9 mouse cellular contexts compared by ENCODE assay signal in the genomic region with DNA sequence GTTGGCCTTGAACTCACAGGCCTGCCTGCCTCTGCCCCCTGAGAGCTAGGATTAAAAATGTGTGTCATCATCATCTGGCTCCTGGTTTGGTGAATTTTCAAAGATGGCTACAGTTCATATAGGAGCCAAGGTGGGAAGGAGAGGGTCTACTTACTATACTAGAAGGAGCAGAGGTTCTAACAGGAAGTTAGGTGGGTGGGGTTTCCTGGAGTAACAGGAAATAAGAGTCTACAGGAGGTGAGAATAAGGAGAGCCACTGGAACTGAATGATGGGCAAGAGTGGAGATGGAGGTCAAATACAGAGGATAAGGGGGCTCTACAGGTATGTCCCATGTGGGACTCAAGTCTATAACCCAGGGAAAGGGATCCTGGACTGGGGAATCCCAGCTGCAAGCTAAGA. TPM values are rescaled to one million over a fixed set of nuclear protein-coding genes. Genes with fewer than 3 reads are reported as not detected.
DNase-seq lines count a peak whose midpoint lies in the region; ATAC-seq and TF ChIP-seq lines count a peak whose summit lies in the region.
"Had no signal": no experiment of that assay in that cellular context is flagged by ENCODE, and none has a peak within 500 bp of the region (broad histone marks: within the 10 kb centered on the region; RNA-seq: fewer than 3 reads in every experiment).

No protein-coding gene starts in this region.

- ATAC-seq in lung, embryonic 16.5 days (ENCODE audit: low read depth): no peak
- ATAC-seq in forebrain, embryonic 11.5 days (replicated peaks; ENCODE audit: low FRiP score): no peak
- no peak for ATAC-seq in limb, embryonic 13.5 days (ENCODE audit: low FRiP score, low read depth)
- ATAC-seq in stomach, embryonic 14.5 days (ENCODE audit: insufficient number of reproducible peaks, insufficient read depth, low FRiP score, low read depth): no peak

- peak overlapping the region; percentile 92 for H3K4me2 ChIP-seq in lung, embryonic 16.5 days (ENCODE audit: low read depth, low read length)
- peak overlapping the region; percentile 67 for H3K4me2 ChIP-seq in forebrain, embryonic 11.5 days (ENCODE audit: low read depth, low read length, severe bottlenecking)
- H3K4me2 ChIP-seq in limb, embryonic 13.5 days (replicated peaks): peak overlapping the region; percentile 96
- peak overlapping the region; percentile 86 for H3K4me2 ChIP-seq in stomach, embryonic 14.5 days (replicated peaks; ENCODE audit: low read depth, low read length)

- H3K9me3 ChIP-seq in lung, embryonic 16.5 days (ENCODE audit: control insufficient read depth, low read length): no peaks in the 10 kb centered on the region
- no peaks in the 10 kb centered on the region for H3K9me3 ChIP-seq in forebrain, embryonic 11.5 days (ENCODE audit: control insufficient read depth, low read length)
- H3K9me3 ChIP-seq in limb, embryonic 13.5 days: no peaks in the 10 kb centered on the region
- no peaks in the 10 kb centered on the region for H3K9me3 ChIP-seq in stomach, embryonic 14.5 days (ENCODE audit: control insufficient read depth, low read depth, low read length)

- H3K27ac ChIP-seq in lung, embryonic 16.5 days (ENCODE audit: low read length): no peak overlapping the region
- H3K27ac ChIP-seq in forebrain, embryonic 11.5 days (ENCODE audit: low read depth, low read length): no peak overlapping the region
- no peak overlapping the region for H3K27ac ChIP-seq in limb, embryonic 13.5 days
- no peak overlapping the region for H3K27ac ChIP-seq in stomach, embryonic 14.5 days (ENCODE audit: low read length)
- no peak overlapping the region for H3K27ac ChIP-seq in cerebellum, adult 2 months (ENCODE audit: insufficient read depth, low read length)

- no peaks in the 10 kb centered on the region for H3K27me3 ChIP-seq in lung, embryonic 16.5 days (ENCODE audit: control insufficient read depth, insufficient read depth, low read depth, low read length)
- H3K27me3 ChIP-seq in forebrain, embryonic 11.5 days (ENCODE audit: control insufficient read depth, insufficient read depth, low read length): no peaks in the 10 kb centered on the region
- H3K27me3 ChIP-seq in limb, embryonic 13.5 days: no peaks in the 10 kb centered on the region
- no peaks in the 10 kb centered on the region for H3K27me3 ChIP-seq in stomach, embryonic 14.5 days (ENCODE audit: control insufficient read depth, insufficient read depth, low read length)
- no peaks in the 10 kb centered on the region for H3K27me3 ChIP-seq in cerebellum, adult 2 months (ENCODE audit: control insufficient read depth, insufficient read depth, low read length)

- H3K4me3 ChIP-seq in lung, embryonic 16.5 days (ENCODE audit: low read length): peak overlapping the region; percentile 87
- H3K4me3 ChIP-seq in lung, adult 2 months (replicated peaks; ENCODE audit: extremely low read depth, low read depth, low read length): no peak overlapping the region
- peak overlapping the region; percentile 85 for H3K4me3 ChIP-seq in forebrain, embryonic 11.5 days (ENCODE audit: low read depth, low read length)
- H3K4me3 ChIP-seq in limb, embryonic 13.5 days: peak overlapping the region; percentile 82
- H3K4me3 ChIP-seq in stomach, embryonic 14.5 days (ENCODE audit: low read depth, low read length): peak overlapping the region; percentile 74; the same call in 1 of the 2 replicates
- H3K4me3 ChIP-seq in cerebellum, adult 2 months (replicated peaks; ENCODE audit: insufficient read depth, low read depth, low read length): no peak overlapping the region

- no peak for TF ChIP-seq POLR2A in lung, adult 2 months (IDR thresholded peaks at IDR 0.05; ENCODE audit: borderline replicate concordance, extremely low read depth, low read depth, low read length)
- no peak for TF ChIP-seq POLR2A in cerebellum, adult 2 months (IDR thresholded peaks at IDR 0.05; ENCODE audit: borderline replicate concordance, insufficient read depth, low read length)

- DNase-seq in lung, adult 2 months: no peak
- no peak for DNase-seq in forebrain, embryonic 11.5 days (ENCODE audit: low spot score)
- no peak for DNase-seq in layer of hippocampus, adult 9-11 months
- DNase-seq in cerebellum, adult 2 months: no peak
- DNase-seq in adrenal gland, adult 18-20 months (ENCODE audit: low spot score in 2 of 2): no peak
- DNase-seq: right cerebral cortex, postnatal 14 days had no signal

- H3K36me3 ChIP-seq in lung, embryonic 16.5 days (ENCODE audit: control insufficient read depth, insufficient read depth, low read length): peaks cover 8% of the 10 kb centered on the region; the same call in 1 of the 2 replicates
- H3K36me3 ChIP-seq in forebrain, embryonic 11.5 days (ENCODE audit: control insufficient read depth, insufficient read depth, low read length): no peaks in the 10 kb centered on the region; the same call in 1 of the 2 replicates
- H3K36me3 ChIP-seq in limb, embryonic 13.5 days: peaks cover 37% of the 10 kb centered on the region
- H3K36me3 ChIP-seq in stomach, embryonic 14.5 days (ENCODE audit: control insufficient read depth, insufficient read depth, low read length): peaks cover 22% of the 10 kb centered on the region

- no peak for TF ChIP-seq CTCF in lung, adult 2 months (IDR thresholded peaks at IDR 0.05; ENCODE audit: insufficient read depth, low read length)
- TF ChIP-seq CTCF in cerebellum, adult 2 months (IDR thresholded peaks at IDR 0.05; ENCODE audit: borderline replicate concordance, insufficient read depth, low read depth, low read length): no peak

- peak overlapping the region; percentile 93 for H3K9ac ChIP-seq in lung, embryonic 16.5 days (ENCODE audit: low read length)
- H3K9ac ChIP-seq in forebrain, embryonic 11.5 days (ENCODE audit: low read length): peak overlapping the region; percentile 90; the same call in 1 of the 2 replicates
- H3K9ac ChIP-seq in limb, embryonic 13.5 days: peak overlapping the region; percentile 87
- no peak overlapping the region for H3K9ac ChIP-seq in stomach, embryonic 14.5 days (replicated peaks; ENCODE audit: low read depth, low read length)

- H3K4me1 ChIP-seq in lung, embryonic 16.5 days (replicated peaks; ENCODE audit: control insufficient read depth, insufficient read depth, low read length): peaks cover 36% of the 10 kb centered on the region
- H3K4me1 ChIP-seq in lung, adult 2 months (ENCODE audit: control insufficient read depth, insufficient read depth, low read length): peaks cover 23% of the 10 kb centered on the region
- H3K4me1 ChIP-seq in forebrain, embryonic 11.5 days (replicated peaks; ENCODE audit: control insufficient read depth, insufficient read depth, low read length): peaks cover 17% of the 10 kb centered on the region; the same call in 1 of the 2 replicates
- H3K4me1 ChIP-seq in limb, embryonic 13.5 days: peaks cover 47% of the 10 kb centered on the region
- H3K4me1 ChIP-seq in stomach, embryonic 14.5 days (ENCODE audit: control insufficient read depth, insufficient read depth, low read length): peaks cover 38% of the 10 kb centered on the region; the same call in 1 of the 2 replicates
- H3K4me1 ChIP-seq in cerebellum, adult 2 months (ENCODE audit: control insufficient read depth, insufficient read depth, low read length): peaks cover 7% of the 10 kb centered on the region; the same call in 1 of the 2 replicates

RNA-seq across cellular contexts. Expression of a gene that starts 1.4 kb away (rescaled TPM):
- 265 and 301 TPM in 2 replicates for polyA plus RNA-seq in lung, embryonic 16.5 days (2015; fragmentation: Nextera tagmentation; extraction: Ambion mirVana)
- 49.3 and 65.5 TPM in 2 replicates for polyA plus RNA-seq in lung, adult 2 months (2012; rRNA removed)
- polyA plus RNA-seq in forebrain, embryonic 11.5 days (2014; fragmentation: Nextera tagmentation; extraction: Ambion mirVana): 300 and 308 TPM in 2 replicates
- 320 and 346 TPM in 2 replicates for polyA plus RNA-seq in limb, embryonic 13.5 days (2015; fragmentation: Nextera tagmentation; extraction: Ambion mirVana)
- polyA plus RNA-seq in stomach, embryonic 14.5 days (2014; fragmentation: Nextera tagmentation; extraction: Ambion mirVana): 283 and 302 TPM in 2 replicates
- polyA plus RNA-seq in cerebellum, adult 2 months (2012; rRNA removed): 189 and 202 TPM in 2 replicates
- 100 to 1,000 TPM; 175 to 181 TPM for total RNA-seq in adrenal gland, adult 18-20 months (2021)

RNA-seq across cellular contexts. Expression of a gene that starts 17.1 kb away (rescaled TPM):
- 9.7 and 11.0 TPM in 2 replicates for polyA plus RNA-seq in lung, embryonic 16.5 days (2015; fragmentation: Nextera tagmentation; extraction: Ambion mirVana)
- polyA plus RNA-seq in lung, adult 2 months (2012; rRNA removed): 13.1 and 13.8 TPM in 2 replicates
- 7.0 and 8.4 TPM in 2 replicates for polyA plus RNA-seq in forebrain, embryonic 11.5 days (2014; fragmentation: Nextera tagmentation; extraction: Ambion mirVana)
- polyA plus RNA-seq in limb, embryonic 13.5 days (2015; fragmentation: Nextera tagmentation; extraction: Ambion mirVana): 5.4 and 6.1 TPM in 2 replicates
- polyA plus RNA-seq in stomach, embryonic 14.5 days (2014; fragmentation: Nextera tagmentation; extraction: Ambion mirVana): 5.4 TPM in 2 replicates
- 51.2 and 57.4 TPM in 2 replicates for polyA plus RNA-seq in cerebellum, adult 2 months (2012; rRNA removed)
- 10 to 100 TPM in 1 of 2 experiments, 1 to 10 TPM in 1; 6.2 to 13.3 TPM for total RNA-seq in adrenal gland, adult 18-20 months (2021)

RNA-seq across cellular contexts. Expression of a gene that starts 17.4 kb away (rescaled TPM):
- polyA plus RNA-seq in lung, embryonic 16.5 days (2015; fragmentation: Nextera tagmentation; extraction: Ambion mirVana): 16.9 and 18.1 TPM in 2 replicates
- polyA plus RNA-seq in lung, adult 2 months (2012; rRNA removed): 33.7 and 34.3 TPM in 2 replicates
- 10.3 and 10.8 TPM in 2 replicates for polyA plus RNA-seq in forebrain, embryonic 11.5 days (2014; fragmentation: Nextera tagmentation; extraction: Ambion mirVana)
- 13.7 and 16.5 TPM in 2 replicates for polyA plus RNA-seq in limb, embryonic 13.5 days (2015; fragmentation: Nextera tagmentation; extraction: Ambion mirVana)
- 10.2 and 10.9 TPM in 2 replicates for polyA plus RNA-seq in stomach, embryonic 14.5 days (2014; fragmentation: Nextera tagmentation; extraction: Ambion mirVana)
- 17.2 and 17.9 TPM in 2 replicates for polyA plus RNA-seq in cerebellum, adult 2 months (2012; rRNA removed)
- total RNA-seq in adrenal gland, adult 18-20 months (2021): 10 to 100 TPM; 14.0 to 14.5 TPM

RNA-seq across cellular contexts. Expression of a gene that starts 56.6 kb away (rescaled TPM):
- polyA plus RNA-seq in lung, embryonic 16.5 days (2015; fragmentation: Nextera tagmentation; extraction: Ambion mirVana): 56.8 and 69.1 TPM in 2 replicates
- 61.9 and 63.4 TPM in 2 replicates for polyA plus RNA-seq in lung, adult 2 months (2012; rRNA removed)
- 118 and 124 TPM in 2 replicates for polyA plus RNA-seq in forebrain, embryonic 11.5 days (2014; fragmentation: Nextera tagmentation; extraction: Ambion mirVana)
- 55.0 and 63.2 TPM in 2 replicates for polyA plus RNA-seq in limb, embryonic 13.5 days (2015; fragmentation: Nextera tagmentation; extraction: Ambion mirVana)
- polyA plus RNA-seq in stomach, embryonic 14.5 days (2014; fragmentation: Nextera tagmentation; extraction: Ambion mirVana): 68.7 and 74.2 TPM in 2 replicates
- 29.9 and 31.4 TPM in 2 replicates for polyA plus RNA-seq in cerebellum, adult 2 months (2012; rRNA removed)
- total RNA-seq in adrenal gland, adult 18-20 months (2021): 10 to 100 TPM; 42.9 to 47.1 TPM

RNA-seq across cellular contexts. Expression of a gene that starts 56.6 kb away (rescaled TPM):
- polyA plus RNA-seq in lung, embryonic 16.5 days (2015; fragmentation: Nextera tagmentation; extraction: Ambion mirVana): 1.2 and 3.3 TPM in 2 replicates
- polyA plus RNA-seq in lung, adult 2 months (2012; rRNA removed): 3.0 and 9.7 TPM in 2 replicates
- 3.9 and 4.5 TPM in 2 replicates for polyA plus RNA-seq in forebrain, embryonic 11.5 days (2014; fragmentation: Nextera tagmentation; extraction: Ambion mirVana)
- polyA plus RNA-seq in limb, embryonic 13.5 days (2015; fragmentation: Nextera tagmentation; extraction: Ambion mirVana): 1.8 and 2.1 TPM in 2 replicates
- 2.0 and 2.3 TPM in 2 replicates for polyA plus RNA-seq in stomach, embryonic 14.5 days (2014; fragmentation: Nextera tagmentation; extraction: Ambion mirVana)
- polyA plus RNA-seq in cerebellum, adult 2 months (2012; rRNA removed): 2.6 and 4.1 TPM in 2 replicates
- 1 to 10 TPM; 1.8 to 1.9 TPM for total RNA-seq in adrenal gland, adult 18-20 months (2021)

Comparison
In these comparisons a context has a peak if more than half of its experiments do, and no peak if none do; other contexts are left out.
1. H3K4me3 ChIP-seq: peak in lung, embryonic 16.5 days (single experiment), forebrain, embryonic 11.5 days (single experiment), limb, embryonic 13.5 days (single experiment) and stomach, embryonic 14.5 days (single experiment); none in lung, adult 2 months (single experiment) and cerebellum, adult 2 months (single experiment).
2. Peak in every context shown above with its lines, with median percentiles within 50 percentile points of each other: H3K4me2 ChIP-seq.